Mouse (Mus musculus): ENCODE results near the gene Uba2. TPM values are rescaled to one million over a fixed set of nuclear protein-coding genes. Genes with fewer than 3 reads are reported as not detected.

Uba2 gene
- total RNA-seq, 1 experiment, result 298 TPM

DNA sequence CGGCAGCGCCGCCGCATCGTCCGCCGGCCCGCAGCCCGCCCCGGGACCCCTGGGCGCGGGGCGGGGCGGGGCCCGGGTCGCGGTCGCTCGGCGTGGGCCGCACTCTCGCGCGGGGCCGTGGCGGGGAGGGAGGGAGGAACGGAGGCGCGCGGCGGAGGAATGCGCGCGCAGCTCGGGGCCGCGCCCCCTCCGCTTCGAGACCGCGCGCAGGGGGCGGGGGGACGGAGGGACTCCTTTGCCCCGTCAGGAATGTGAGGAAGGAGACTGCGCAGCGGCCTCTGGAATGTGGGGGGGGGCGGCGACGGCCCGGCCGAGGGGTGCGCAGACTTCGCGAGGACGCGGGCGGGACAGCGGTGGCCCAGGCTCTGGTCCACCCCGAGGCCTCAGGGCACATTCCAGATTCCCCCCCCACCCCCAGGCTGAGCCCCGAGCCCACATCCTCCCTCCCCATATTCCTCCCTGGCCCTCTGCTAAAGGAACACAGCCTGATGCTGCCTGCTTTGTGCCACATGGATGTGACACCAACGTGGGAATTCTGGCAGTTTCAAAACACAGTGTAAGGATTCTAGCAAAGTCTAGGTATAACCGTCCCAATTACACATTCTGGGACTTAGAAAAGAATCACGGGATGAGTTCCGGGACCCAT lies 36.2 kb downstream of the Uba2 start, which contains the start of gene Wtip:
TSS of gene Wtip (minus strand) at position 152 of the 646 bp plus-strand sequence.
- Histone ChIP-seq H3K36me3 (ENCODE audit: control insufficient read depth, insufficient read depth, low read length, poor library complexity, severe bottlenecking) (no peaks in the 10 kb centered on the region; the same call in 1 of the 2 replicates), H3K4me3 (ENCODE audit: insufficient read depth in 1 of 2, low read depth in 1 of 2, low read length in 2 of 2, poor library complexity in 1 of 2, severe bottlenecking in 1 of 2) (peak within 1 kb of the TSS; percentile 68 to 99), H3K4me1 (ENCODE audit: control insufficient read depth in 2 of 2, insufficient read depth in 2 of 2, low read length in 2 of 2, poor library complexity in 1 of 2) (peaks cover 2 to 16% of the 10 kb centered on the region in 2 experiments; a peak in 3 of 4 replicates), H3K9ac (ENCODE audit: insufficient read depth, low read depth, low read length, poor library complexity, severe bottlenecking) (peak within 1 kb of the TSS; percentile 98), H3K9me3 (ENCODE audit: control insufficient read depth, insufficient read depth, low read depth, low read length) (no peaks in the 10 kb centered on the region), H3K27ac (ENCODE audit: insufficient read depth, low read depth, low read length, poor library complexity, severe bottlenecking) (peak within 1 kb of the TSS; percentile 73)
- peak; percentile 61 for DNase-seq (ENCODE audit: low read depth, low spot score)
- in situ Hi-C loops (cut with MboI; ENCODE audit: low sequenced_read_pairs in 2 of 2, unreplicated experiment in 2 of 2), result no loop called here
- TF ChIP-seq CHD2 (IDR thresholded peaks at IDR 0.05; ENCODE audit: low read depth, low read length), result no peak
- no peak for TF ChIP-seq ZNF384 (IDR thresholded peaks at IDR 0.05; ENCODE audit: low read depth, low read length)
- TF ChIP-seq HCFC1 (IDR thresholded peaks at IDR 0.05; ENCODE audit: borderline replicate concordance, insufficient read depth, low read length), result no peak
- no peak for TF ChIP-seq MAFK (IDR thresholded peaks at IDR 0.05; ENCODE audit: insufficient read depth, low read depth, low read length)
- TF ChIP-seq ZC3H11A (IDR thresholded peaks at IDR 0.05; ENCODE audit: borderline replicate concordance, low read depth, low read length), result no peak

DNA sequence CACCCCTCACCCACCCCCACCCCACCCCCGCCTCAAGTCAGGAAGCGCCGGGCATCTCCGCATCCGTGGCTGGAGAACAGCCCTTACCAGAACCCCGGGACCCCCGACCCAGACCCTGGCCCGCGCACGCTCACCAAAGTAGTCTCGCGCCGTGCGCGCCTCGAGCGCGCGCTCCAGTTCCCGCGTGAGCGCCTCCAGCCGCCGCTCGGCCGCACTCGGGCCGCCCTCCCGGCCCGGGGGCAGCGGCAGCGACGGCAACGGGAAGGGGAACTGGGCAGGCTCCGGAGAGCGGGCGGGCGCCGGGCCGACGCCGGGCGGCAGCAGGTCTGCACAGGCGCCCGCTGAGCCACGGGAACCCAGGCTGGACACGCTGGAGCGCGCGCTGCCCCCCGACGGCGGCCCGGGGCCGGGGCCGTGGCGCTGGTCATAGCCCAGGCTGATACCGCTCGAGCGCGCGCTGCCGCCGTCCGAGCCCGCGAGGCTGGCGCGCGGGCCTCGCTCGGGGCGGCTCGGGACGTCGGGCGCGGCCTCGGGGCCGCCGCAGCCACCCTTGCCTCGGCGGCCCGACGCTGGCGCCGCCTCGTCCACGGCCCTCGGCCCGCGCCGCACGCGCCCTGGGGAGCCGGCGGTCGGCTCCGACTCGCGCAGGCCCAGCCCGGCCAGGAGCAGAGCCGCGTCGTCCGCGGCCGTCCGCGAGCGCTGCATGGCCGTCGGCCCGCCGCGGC lies 36.9 kb downstream of the Uba2 start:
- Histone ChIP-seq H3K36me3 (ENCODE audit: control insufficient read depth, insufficient read depth, low read length, poor library complexity, severe bottlenecking) (no peaks in the 10 kb centered on the region; the same call in 1 of the 2 replicates), H3K9me3 (ENCODE audit: control insufficient read depth, insufficient read depth, low read depth, low read length) (no peaks in the 10 kb centered on the region), H3K4me1 (ENCODE audit: control insufficient read depth in 2 of 2, insufficient read depth in 2 of 2, low read length in 2 of 2, poor library complexity in 1 of 2) (peaks cover 2 to 16% of the 10 kb centered on the region in 2 experiments; a peak in 3 of 4 replicates), H3K27ac (ENCODE audit: insufficient read depth, low read depth, low read length, poor library complexity, severe bottlenecking) (peak overlapping the region; percentile 73), H3K9ac (ENCODE audit: insufficient read depth, low read depth, low read length, poor library complexity, severe bottlenecking) (peak overlapping the region; percentile 98), H3K4me3 (ENCODE audit: insufficient read depth in 1 of 2, low read depth in 1 of 2, low read length in 2 of 2, poor library complexity in 1 of 2, severe bottlenecking in 1 of 2) (peak overlapping the region; percentile 68 to 99)
- no peak for DNase-seq (ENCODE audit: low read depth, low spot score)
- in situ Hi-C loops (cut with MboI; ENCODE audit: low sequenced_read_pairs in 2 of 2, unreplicated experiment in 2 of 2), result no loop called here
- TF ChIP-seq HCFC1 (IDR thresholded peaks at IDR 0.05; ENCODE audit: borderline replicate concordance, insufficient read depth, low read length) (no peak), ZNF384 (IDR thresholded peaks at IDR 0.05; ENCODE audit: low read depth, low read length) (no peak)

DNA sequence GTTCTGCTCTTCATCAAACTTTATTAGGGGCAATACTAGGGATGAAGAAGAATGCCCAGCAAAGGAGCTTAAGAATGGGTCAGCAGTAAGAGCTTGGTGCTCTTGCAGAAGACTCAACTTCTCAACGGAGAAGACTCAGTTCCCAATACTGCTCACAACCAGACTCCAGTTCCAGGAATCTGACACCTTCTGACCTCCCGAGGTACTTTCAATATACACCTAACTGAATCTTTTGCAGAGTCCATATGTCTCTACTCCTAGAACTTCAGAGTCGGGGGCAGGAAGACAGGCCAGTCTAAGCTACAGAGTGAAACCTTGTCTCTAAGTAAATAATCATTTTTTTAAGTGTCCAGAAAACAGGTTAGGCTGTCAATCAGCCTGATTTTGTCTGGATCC lies 37.4 kb downstream of the Uba2 start:
- in situ Hi-C loops (cut with MboI; ENCODE audit: low sequenced_read_pairs in 2 of 2, unreplicated experiment in 2 of 2), result no loop called here
- no peak for TF ChIP-seq ZNF384 (IDR thresholded peaks at IDR 0.05; ENCODE audit: low read depth, low read length)
- TF ChIP-seq MAFK (IDR thresholded peaks at IDR 0.05; ENCODE audit: insufficient read depth, low read depth, low read length), result no peak
- no peak for TF ChIP-seq CHD2 (IDR thresholded peaks at IDR 0.05; ENCODE audit: low read depth, low read length)
- no peak for TF ChIP-seq ZC3H11A (IDR thresholded peaks at IDR 0.05; ENCODE audit: borderline replicate concordance, low read depth, low read length)
- TF ChIP-seq HCFC1 (IDR thresholded peaks at IDR 0.05; ENCODE audit: borderline replicate concordance, insufficient read depth, low read length), result no peak
- DNase-seq (ENCODE audit: low read depth, low spot score), result no peak

DNA sequence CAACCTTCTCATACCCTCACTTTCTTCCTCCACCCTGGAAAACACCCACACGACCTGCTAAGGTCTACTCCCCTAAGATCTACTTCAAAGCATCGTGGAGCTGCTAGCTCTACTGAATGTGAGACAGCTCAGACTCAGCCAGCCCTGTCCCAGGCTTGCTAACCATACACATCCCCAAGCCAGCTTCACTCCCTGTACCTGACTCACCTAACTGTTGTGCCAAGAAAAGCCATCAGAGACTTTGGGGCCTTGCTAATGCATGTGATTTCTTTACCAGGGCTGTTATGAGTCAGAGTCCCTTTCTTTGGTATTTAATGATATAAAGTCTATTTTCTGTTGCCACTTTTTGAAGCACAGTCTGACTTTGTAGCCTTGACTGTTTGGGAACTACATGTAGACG lies 38.3 kb downstream of the Uba2 start:
- no peak for DNase-seq (ENCODE audit: low read depth, low spot score)
- H3K9ac ChIP-seq (ENCODE audit: insufficient read depth, low read depth, low read length, poor library complexity, severe bottlenecking), result no peak overlapping the region

More for the DNA sequence above, 37.4 kb downstream of the Uba2 start:
- no peak overlapping the region for H3K27ac ChIP-seq (ENCODE audit: insufficient read depth, low read depth, low read length, poor library complexity, severe bottlenecking)
- no peak overlapping the region for H3K9ac ChIP-seq (ENCODE audit: insufficient read depth, low read depth, low read length, poor library complexity, severe bottlenecking)
- peaks cover 2 to 16% of the 10 kb centered on the region in 2 experiments; a peak in 3 of 4 replicates for H3K4me1 ChIP-seq (ENCODE audit: control insufficient read depth in 2 of 2, insufficient read depth in 2 of 2, low read length in 2 of 2, poor library complexity in 1 of 2)
- H3K36me3 ChIP-seq (ENCODE audit: control insufficient read depth, insufficient read depth, low read length, poor library complexity, severe bottlenecking), result no peaks in the 10 kb centered on the region; the same call in 1 of the 2 replicates
- no peaks in the 10 kb centered on the region for H3K9me3 ChIP-seq (ENCODE audit: control insufficient read depth, insufficient read depth, low read depth, low read length)
- H3K4me3 ChIP-seq (ENCODE audit: insufficient read depth in 1 of 2, low read depth in 1 of 2, low read length in 2 of 2, poor library complexity in 1 of 2, severe bottlenecking in 1 of 2), result peak overlapping the region; percentile 68 to 99

More for the DNA sequence above, 38.3 kb downstream of the Uba2 start:
- Histone ChIP-seq H3K27ac (ENCODE audit: insufficient read depth, low read depth, low read length, poor library complexity, severe bottlenecking) (no peak overlapping the region), H3K4me1 (ENCODE audit: control insufficient read depth in 2 of 2, insufficient read depth in 2 of 2, low read length in 2 of 2, poor library complexity in 1 of 2) (peaks cover 2 to 16% of the 10 kb centered on the region in 2 experiments; a peak in 3 of 4 replicates), H3K9me3 (ENCODE audit: control insufficient read depth, insufficient read depth, low read depth, low read length) (no peaks in the 10 kb centered on the region), H3K36me3 (ENCODE audit: control insufficient read depth, insufficient read depth, low read length, poor library complexity, severe bottlenecking) (no peaks in the 10 kb centered on the region; the same call in 1 of the 2 replicates), H3K4me3 (ENCODE audit: insufficient read depth in 1 of 2, low read depth in 1 of 2, low read length in 2 of 2, poor library complexity in 1 of 2, severe bottlenecking in 1 of 2) (peak overlapping the region in 1 of 2 experiments; percentile 12; a peak in 1 of 4 replicates)
- in situ Hi-C loops (cut with MboI; ENCODE audit: low sequenced_read_pairs in 2 of 2, unreplicated experiment in 2 of 2), result no loop called here
- TF ChIP-seq HCFC1 (IDR thresholded peaks at IDR 0.05; ENCODE audit: borderline replicate concordance, insufficient read depth, low read length), result no peak
- no peak for TF ChIP-seq ZNF384 (IDR thresholded peaks at IDR 0.05; ENCODE audit: low read depth, low read length)
- TF ChIP-seq ZC3H11A (IDR thresholded peaks at IDR 0.05; ENCODE audit: borderline replicate concordance, low read depth, low read length), result no peak
- TF ChIP-seq CHD2 (IDR thresholded peaks at IDR 0.05; ENCODE audit: low read depth, low read length), result no peak

Measured in ES-E14 (cell line).